Mouse (Mus musculus) spleen, adult 2 months (tissue): ENCODE measurements at regions not wholly inside any gene's neighbourhood (a gene's known extent, or its start where the extent isn't known, plus 50 kb on each side); places are given as distances from the start of the nearest gene placed in this dataset.

ENCODE experiments used
- DNase-seq, 2 experiments: peaks; one replicate each; pipeline versions ENCODE4 v3.0.0 to v3.0.0-alpha.2; 2012 to 2021; ENCODE audit warnings: low spot score in 2 of 2, low read depth in 1 of 2
- H3K27ac ChIP-seq: fragments of 200-500 bp; 2 replicates; pipeline ENCODE4 v1.5.1; 2012; ENCODE audit warnings: low read length, inconsistent platforms; ENCODE audit not compliant: insufficient read depth
- H3K27me3 ChIP-seq: fragments of 200-500 bp; 2 replicates; pipeline ENCODE4 v1.6.1; 2012; ENCODE audit warnings: mild to moderate bottlenecking, moderate library complexity, low read length, inconsistent platforms; ENCODE audit not compliant: control insufficient read depth, insufficient read depth
- H3K36me3 ChIP-seq: fragments of 200-500 bp; 2 replicates; pipeline ENCODE4 v1.6.1; 2012; ENCODE audit warnings: mild to moderate bottlenecking, low read length, inconsistent platforms; ENCODE audit not compliant: control insufficient read depth, insufficient read depth
- H3K4me1 ChIP-seq: fragments of 200-500 bp; 2 replicates; pipeline ENCODE4 v1.6.1; 2011; ENCODE audit warnings: inconsistent platforms; ENCODE audit not compliant: control insufficient read depth, insufficient read depth, insufficient read length
- H3K4me3 ChIP-seq: fragments of 200-500 bp; 2 replicates; pipeline ENCODE4 v1.5.1; 2011; ENCODE audit warnings: mild to moderate bottlenecking, inconsistent platforms; ENCODE audit not compliant: insufficient read depth, insufficient read length; ENCODE audit errors: extremely low read depth
- CTCF ChIP-seq: fragments of 200-500 bp; IDR thresholded peaks from 2 replicates; pipeline ENCODE4 v1.5.1; 2011; ENCODE audit warnings: mild to moderate bottlenecking, inconsistent platforms; ENCODE audit not compliant: insufficient read depth, insufficient read length, insufficient replicate concordance; ENCODE audit errors: extremely low read depth
- POLR2A ChIP-seq: fragments of 200-500 bp; IDR thresholded peaks from 2 replicates; pipeline ENCODE4 v1.6.1; 2011; ENCODE audit warnings: low read depth, low read length, inconsistent platforms
- WGBS: fragments of 180-500 bp; shearing (Covaris S2); methylation state at CpG from one replicate; pipeline ENCODE4 v1.1.7; 2018; 5-methylcytosine and 5-hydroxymethylcytosine counted together

- H3K4me3 ChIP-seq: no peak overlapping the region
- TF ChIP-seq CTCF (no peak), POLR2A (no peak)
- no peaks in the 10 kb centered on the region for H3K36me3 ChIP-seq
- no peak for DNase-seq
- no peaks in the 10 kb centered on the region for H3K27me3 ChIP-seq
- H3K4me1 ChIP-seq: no peaks in the 10 kb centered on the region
- H3K27ac ChIP-seq: no peak overlapping the region
- 93% methylated on average over 1 of the region's 1 CpGs for WGBS
These were observed 309.9 kb upstream of the Megf9 start for GRCm38 (mm10) chr4:70844742-70845141.

- TF ChIP-seq CTCF: no peak
- no peak for TF ChIP-seq POLR2A
- Histone ChIP-seq H3K36me3 (no peaks in the 10 kb centered on the region), H3K27ac (no peak overlapping the region), H3K27me3 (no peaks in the 10 kb centered on the region), H3K4me1 (no peaks in the 10 kb centered on the region), H3K4me3 (no peak overlapping the region)
- WGBS: 75% methylated on average over 2 of the region's 2 CpGs
- DNase-seq: no peak
These were observed 276.1 kb upstream of the Megf9 start for GRCm38 (mm10) chr4:70810956-70811316.

GRCm38 (mm10) chr4:70810311-70810955, 275.6 kb upstream of the Megf9 start:
- H3K4me3 ChIP-seq: no peak overlapping the region
- TF ChIP-seq CTCF: no peak
- no peak for DNase-seq
- H3K27ac ChIP-seq: no peak overlapping the region
- H3K4me1 ChIP-seq: no peaks in the 10 kb centered on the region
- no peaks in the 10 kb centered on the region for H3K36me3 ChIP-seq
- H3K27me3 ChIP-seq: no peaks in the 10 kb centered on the region

- no peak overlapping the region for H3K27ac ChIP-seq
- H3K4me1 ChIP-seq: no peaks in the 10 kb centered on the region
- TF ChIP-seq POLR2A (no peak), CTCF (no peak)
- WGBS: 79% methylated on average over 3 of the region's 3 CpGs
- no peaks in the 10 kb centered on the region for H3K36me3 ChIP-seq
- no peaks in the 10 kb centered on the region for H3K27me3 ChIP-seq
- DNase-seq: no peak
- H3K4me3 ChIP-seq: no peak overlapping the region
These were observed 270.1 kb upstream of the Megf9 start for GRCm38 (mm10) chr4:70804925-70805342.

GRCm38 (mm10) chr4:70798483-70798882, 263.7 kb upstream of the Megf9 start:
- no peak overlapping the region for H3K4me3 ChIP-seq
- no peaks in the 10 kb centered on the region for H3K36me3 ChIP-seq
- no peak for DNase-seq
- H3K4me1 ChIP-seq: no peaks in the 10 kb centered on the region
- TF ChIP-seq CTCF (no peak), POLR2A (no peak)
- H3K27ac ChIP-seq: no peak overlapping the region
- H3K27me3 ChIP-seq: no peaks in the 10 kb centered on the region
- 53% methylated on average over 1 of the region's 1 CpGs for WGBS

GRCm38 (mm10) chr4:70797935-70798334, 263.1 kb upstream of the Megf9 start:
- Histone ChIP-seq H3K4me1 (no peaks in the 10 kb centered on the region), H3K27me3 (no peaks in the 10 kb centered on the region), H3K4me3 (no peak overlapping the region), H3K27ac (no peak overlapping the region), H3K36me3 (no peaks in the 10 kb centered on the region)
- no peak for TF ChIP-seq CTCF
- no peak for DNase-seq
- 76% methylated on average over 3 of the region's 3 CpGs for WGBS

- WGBS: 51% methylated on average over 2 of the region's 2 CpGs
- Histone ChIP-seq H3K4me1 (no peaks in the 10 kb centered on the region), H3K36me3 (no peaks in the 10 kb centered on the region), H3K27me3 (no peaks in the 10 kb centered on the region), H3K27ac (no peak overlapping the region), H3K4me3 (no peak overlapping the region)
- DNase-seq: no peak
- no peak for TF ChIP-seq POLR2A
- no peak for TF ChIP-seq CTCF
These were observed 248.7 kb upstream of the Megf9 start for GRCm38 (mm10) chr4:70783487-70783886.
